Mouse (Mus musculus): ENCODE results near the gene Poglut1. TPM values are rescaled to one million over a fixed set of nuclear protein-coding genes. Genes with fewer than 3 reads are reported as not detected.

Poglut1 gene
- polyA plus RNA-seq, 1 experiment from 2014 or later: 11.7 TPM

DNA sequence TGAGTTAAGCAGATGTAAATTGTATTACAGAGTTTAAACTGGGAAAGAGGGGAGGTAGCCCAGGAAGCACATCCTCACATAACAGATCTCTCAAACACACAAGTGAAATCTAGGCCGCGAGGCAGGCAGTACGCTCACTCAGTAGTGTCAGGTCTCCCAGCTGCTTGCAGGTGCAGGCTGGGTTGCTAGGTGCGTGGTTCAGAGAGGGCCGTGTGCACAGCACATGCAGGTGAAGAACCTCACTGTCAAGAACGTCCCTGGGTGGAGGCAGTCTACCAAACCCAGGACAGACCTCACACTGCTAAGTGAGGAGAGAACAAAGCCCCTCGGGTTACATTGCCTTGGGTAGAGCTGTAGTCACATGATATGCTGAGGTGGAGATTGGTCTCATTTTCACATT lies 34.7 kb upstream of the Poglut1 start:
- H3K27me3 ChIP-seq: no peaks in the 10 kb centered on the region
- DNase-seq (no peak), ATAC-seq (ENCODE audit: low read depth) (no peak)
- no peak overlapping the region for H3K27ac ChIP-seq
- H3K9ac ChIP-seq: no peak overlapping the region
- no peaks in the 10 kb centered on the region for H3K9me3 ChIP-seq (replicated peaks)
- no peak overlapping the region for H3K4me3 ChIP-seq (replicated peaks)
- no peak overlapping the region for H3K4me2 ChIP-seq
- peaks cover 10% of the 10 kb centered on the region for H3K4me1 ChIP-seq (replicated peaks)
- H3K36me3 ChIP-seq: peaks cover 83% of the 10 kb centered on the region
- 82% methylated on average over 7 of the region's 7 CpGs for WGBS (ENCODE audit: insufficient replicate concordance)

DNA sequence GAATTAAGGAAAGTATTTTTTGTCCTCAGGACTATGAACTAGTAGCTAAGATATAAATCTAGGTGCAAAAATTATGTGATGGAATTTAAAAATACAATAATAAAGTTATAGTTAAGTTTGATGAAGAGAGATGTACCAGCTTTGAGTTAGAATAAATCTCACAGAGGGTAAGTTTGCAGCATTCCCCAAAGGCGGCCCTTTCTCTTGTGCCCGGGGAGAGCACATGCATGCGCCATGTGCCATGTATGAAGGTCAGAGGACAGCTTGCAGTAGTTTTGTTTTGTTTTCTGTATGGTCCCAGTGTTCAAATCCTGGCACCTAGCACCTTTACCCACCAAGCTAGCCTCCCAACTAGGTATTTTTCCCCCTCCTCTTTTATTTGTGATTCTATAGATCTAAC lies 21.4 kb upstream of the Poglut1 start:
- H3K4me2 ChIP-seq: no peak overlapping the region
- DNase-seq: no peak
- peaks cover 72% of the 10 kb centered on the region for H3K36me3 ChIP-seq
- H3K27me3 ChIP-seq: no peaks in the 10 kb centered on the region
- no peaks in the 10 kb centered on the region for H3K9me3 ChIP-seq (replicated peaks)
- no peak for ATAC-seq (ENCODE audit: low read depth)
- 84% methylated on average over 3 of the region's 3 CpGs for WGBS (ENCODE audit: insufficient replicate concordance)
- no peak overlapping the region for H3K9ac ChIP-seq
- H3K4me1 ChIP-seq (replicated peaks): no peaks in the 10 kb centered on the region
- no peak overlapping the region for H3K4me3 ChIP-seq (replicated peaks)
- H3K27ac ChIP-seq: no peak overlapping the region

- Histone ChIP-seq H3K4me3 (replicated peaks) (no peak overlapping the region), H3K9ac (no peak overlapping the region), H3K36me3 (peaks cover 75% of the 10 kb centered on the region), H3K9me3 (replicated peaks) (no peaks in the 10 kb centered on the region), H3K27me3 (no peaks in the 10 kb centered on the region), H3K4me1 (replicated peaks) (peaks cover 11% of the 10 kb centered on the region), H3K4me2 (no peak overlapping the region), H3K27ac (no peak overlapping the region)
- DNase-seq: no peak
- WGBS (ENCODE audit: insufficient replicate concordance): 86% methylated on average over 5 of the region's 5 CpGs
- no peak for ATAC-seq (ENCODE audit: low read depth)
Observed at GRCm38 (mm10) chr16:38568192-38568591, 18.1 kb upstream of the Poglut1 start.

- Histone ChIP-seq H3K4me2 (peak overlapping the region; percentile 74), H3K27me3 (peaks cover 13% of the 10 kb centered on the region), H3K27ac (peak overlapping the region; percentile 72; the same call in 1 of the 2 replicates), H3K9ac (peak overlapping the region; percentile 81), H3K36me3 (peaks cover 35% of the 10 kb centered on the region), H3K4me3 (replicated peaks) (peak overlapping the region; percentile 74), H3K4me1 (replicated peaks) (peaks cover 20% of the 10 kb centered on the region), H3K9me3 (replicated peaks) (no peaks in the 10 kb centered on the region)
- DNase-seq: no peak
- 23% methylated on average over 10 of the region's 10 CpGs for WGBS (ENCODE audit: insufficient replicate concordance)
- no peak for ATAC-seq (ENCODE audit: low read depth)
Observed at GRCm38 (mm10) chr16:38563516-38563915, 13.5 kb upstream of the Poglut1 start.

DNA sequence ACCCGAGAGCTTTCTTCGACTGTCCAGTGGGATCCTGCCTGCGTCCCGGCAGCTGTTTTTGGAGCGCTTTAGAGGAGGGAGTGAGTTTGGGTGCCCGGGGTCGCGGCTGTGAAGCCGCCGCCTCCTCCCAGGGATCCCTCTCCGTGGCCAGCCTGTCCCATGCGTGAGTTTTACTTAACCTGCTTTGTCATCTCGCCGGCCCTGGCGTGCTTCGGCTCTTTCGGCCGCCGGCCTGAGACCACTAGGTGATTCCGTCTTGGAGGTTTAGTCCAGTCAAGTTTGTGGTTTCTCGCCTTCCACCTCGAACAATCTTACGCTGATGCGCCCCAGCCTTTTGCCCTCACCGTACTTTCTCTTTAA lies 12.9 kb upstream of the Poglut1 start:
- ATAC-seq (ENCODE audit: low read depth): peak; percentile 69
- WGBS (ENCODE audit: insufficient replicate concordance): under 1% methylated on average over 25 of the region's 25 CpGs
- Histone ChIP-seq H3K4me3 (replicated peaks) (peak overlapping the region; percentile 74), H3K9ac (peak overlapping the region; percentile 81), H3K27ac (peak overlapping the region; percentile 72), H3K4me1 (replicated peaks) (peaks cover 20% of the 10 kb centered on the region), H3K36me3 (peaks cover 30% of the 10 kb centered on the region), H3K27me3 (peaks cover 13% of the 10 kb centered on the region), H3K4me2 (peak overlapping the region; percentile 74), H3K9me3 (replicated peaks) (no peaks in the 10 kb centered on the region)
- no peak for DNase-seq

GRCm38 (mm10) chr16:38562131-38562967 lies 12.3 kb upstream of the Poglut1 start:
- Histone ChIP-seq H3K36me3 (peaks cover 25% of the 10 kb centered on the region), H3K4me3 (replicated peaks) (peak overlapping the region; percentile 74), H3K27me3 (peaks cover 13% of the 10 kb centered on the region), H3K4me1 (replicated peaks) (peaks cover 20% of the 10 kb centered on the region), H3K27ac (peak overlapping the region; percentile 72), H3K4me2 (peak overlapping the region; percentile 74), H3K9ac (peak overlapping the region; percentile 81), H3K9me3 (replicated peaks) (no peaks in the 10 kb centered on the region)
- ATAC-seq (ENCODE audit: low read depth) (peak; percentile 97), DNase-seq (peak; percentile 89)
- WGBS (ENCODE audit: insufficient replicate concordance): 6% methylated on average over 37 of the region's 37 CpGs

GRCm38 (mm10) chr16:38558221-38558748 lies 8.2 kb upstream of the Poglut1 start, which contains the start of gene Tmem39a:
Gene Tmem39a, plus strand, starts transcription at chr16:38558698.
- peaks cover 10% of the 10 kb centered on the region for H3K4me1 ChIP-seq (replicated peaks)
- 78% methylated on average over 3 of the region's 3 CpGs for WGBS (ENCODE audit: insufficient replicate concordance)
- H3K27me3 ChIP-seq: peaks cover 39% of the 10 kb centered on the region
- H3K36me3 ChIP-seq: no peaks in the 10 kb centered on the region
- no peak within 1 kb of the TSS for H3K4me3 ChIP-seq (replicated peaks)
- H3K9me3 ChIP-seq (replicated peaks): no peaks in the 10 kb centered on the region
- no peak within 1 kb of the TSS for H3K9ac ChIP-seq
- ATAC-seq (ENCODE audit: low read depth) (no peak), DNase-seq (no peak)
- no peak within 1 kb of the TSS for H3K27ac ChIP-seq
- H3K4me2 ChIP-seq: no peak within 1 kb of the TSS

DNA sequence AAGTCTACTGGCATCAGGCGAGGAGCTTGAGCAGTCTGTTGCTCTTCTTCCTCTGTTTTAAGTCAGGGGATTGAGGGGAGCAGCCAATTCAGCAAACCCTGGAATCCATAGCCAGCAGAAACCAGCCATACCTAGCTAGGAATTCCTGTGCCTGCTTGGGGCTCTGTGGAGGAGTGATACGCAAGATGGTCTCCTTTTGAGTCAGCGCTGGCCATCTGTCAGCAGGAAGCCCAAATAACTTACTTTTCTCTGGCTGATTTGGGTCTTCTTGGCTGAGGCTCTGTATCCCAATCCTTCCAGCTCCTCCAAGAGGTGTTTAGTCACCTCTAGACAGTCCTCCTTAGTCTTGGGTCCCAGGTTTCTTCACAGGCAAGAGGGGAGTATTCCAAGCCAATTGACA lies 5.9 kb upstream of the Poglut1 start:
- WGBS (ENCODE audit: insufficient replicate concordance): 67% methylated on average over 3 of the region's 3 CpGs
- ATAC-seq (ENCODE audit: low read depth) (no peak), DNase-seq (no peak)
- Histone ChIP-seq H3K9me3 (replicated peaks) (no peaks in the 10 kb centered on the region), H3K4me3 (replicated peaks) (no peak overlapping the region), H3K27ac (no peak overlapping the region), H3K27me3 (peaks cover 52% of the 10 kb centered on the region), H3K9ac (no peak overlapping the region), H3K36me3 (no peaks in the 10 kb centered on the region), H3K4me2 (no peak overlapping the region), H3K4me1 (replicated peaks) (no peaks in the 10 kb centered on the region)

DNA sequence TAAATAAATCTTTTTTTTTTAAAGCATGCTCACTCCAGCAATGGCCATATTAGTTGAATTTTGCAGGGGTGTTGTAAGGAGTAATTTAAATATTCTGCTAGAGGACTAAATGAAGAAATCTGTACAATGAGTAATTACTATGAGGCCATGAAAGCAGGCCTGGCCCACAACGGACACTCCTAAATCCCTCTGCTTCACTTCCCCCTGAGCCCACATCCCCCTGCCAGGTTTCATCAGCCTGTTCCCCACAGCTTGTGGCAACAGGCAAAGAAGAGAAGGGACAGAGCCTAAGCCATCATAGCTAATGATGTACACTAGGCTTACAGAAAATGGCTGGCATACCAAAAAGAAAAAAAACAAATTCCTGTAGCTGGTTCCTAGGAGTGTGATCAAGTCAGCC lies 2.1 kb downstream of the Poglut1 start:
- Histone ChIP-seq H3K36me3 (peaks cover 10% of the 10 kb centered on the region; the same call in 1 of the 2 replicates), H3K27me3 (peaks cover 10% of the 10 kb centered on the region), H3K9me3 (replicated peaks) (no peaks in the 10 kb centered on the region), H3K27ac (no peak overlapping the region), H3K4me1 (replicated peaks) (peaks cover 23% of the 10 kb centered on the region), H3K4me3 (replicated peaks) (no peak overlapping the region), H3K4me2 (no peak overlapping the region), H3K9ac (no peak overlapping the region)
- 74% methylated on average over 1 of the region's 1 CpGs for WGBS (ENCODE audit: insufficient replicate concordance)
- no peak for ATAC-seq (ENCODE audit: low read depth)
- no peak for DNase-seq

GRCm38 (mm10) chr16:38538716-38539380 lies 11.2 kb downstream of the Poglut1 start:
- Histone ChIP-seq H3K4me3 (replicated peaks) (no peak overlapping the region), H3K9ac (no peak overlapping the region), H3K9me3 (replicated peaks) (no peaks in the 10 kb centered on the region), H3K27me3 (no peaks in the 10 kb centered on the region), H3K36me3 (peaks cover 51% of the 10 kb centered on the region), H3K4me2 (no peak overlapping the region), H3K4me1 (replicated peaks) (peaks cover 8% of the 10 kb centered on the region; the same call in 1 of the 2 replicates), H3K27ac (no peak overlapping the region)
- DNase-seq (no peak), ATAC-seq (ENCODE audit: low read depth) (no peak)
- WGBS (ENCODE audit: insufficient replicate concordance): 73% methylated on average over 13 of the region's 13 CpGs

- peaks cover 8% of the 10 kb centered on the region; the same call in 1 of the 2 replicates for H3K4me1 ChIP-seq (replicated peaks)
- 40% methylated on average over 8 of the region's 8 CpGs for WGBS (ENCODE audit: insufficient replicate concordance)
- no peaks in the 10 kb centered on the region for H3K9me3 ChIP-seq (replicated peaks)
- H3K27ac ChIP-seq: no peak overlapping the region
- no peak overlapping the region for H3K4me3 ChIP-seq (replicated peaks)
- no peak overlapping the region for H3K9ac ChIP-seq
- DNase-seq: peak; percentile 55
- H3K36me3 ChIP-seq: peaks cover 50% of the 10 kb centered on the region
- no peak for ATAC-seq (ENCODE audit: low read depth)
- no peak overlapping the region for H3K4me2 ChIP-seq
- no peaks in the 10 kb centered on the region for H3K27me3 ChIP-seq
Observed at GRCm38 (mm10) chr16:38536544-38537146, 13.4 kb downstream of the Poglut1 start.

Data from liver, embryonic 13.5 days (tissue).